Mouse (Mus musculus) retina, postnatal 1 day (tissue): ENCODE data around the gene Jam3.
"Not testable (repeated sequence)": the region's sequence is repeated elsewhere in the genome, so short reads cannot be mapped to it uniquely, and the experiment has no call there.

Experiments
- DNase-seq: peaks from one replicate; pipeline ENCODE4 v3.0.0-alpha.2; 2012

The Jam3 gene

GRCm38 (mm10) chr9:27166981-27167380, 11.8 kb upstream of the Jam3 start:
- DNase-seq, result no peak

GRCm38 (mm10) chr9:27165596-27165995, 10.4 kb upstream of the Jam3 start:
- DNase-seq, result no peak

GRCm38 (mm10) chr9:27164957-27165356, 9.7 kb upstream of the Jam3 start:
- DNase-seq, result peak; percentile 21

GRCm38 (mm10) chr9:27163661-27164060, 8.4 kb upstream of the Jam3 start:
- not testable (repeated sequence) for DNase-seq

- DNase-seq, result no peak
These were observed 1.4 kb downstream of the Jam3 start for GRCm38 (mm10) chr9:27153861-27154260.

GRCm38 (mm10) chr9:27149836-27150235, 5.4 kb downstream of the Jam3 start:
- peak; percentile 31 for DNase-seq

GRCm38 (mm10) chr9:27148631-27149471, 6.4 kb downstream of the Jam3 start:
- DNase-seq, result peak; percentile 89

GRCm38 (mm10) chr9:27147946-27148345, 7.3 kb downstream of the Jam3 start:
- DNase-seq, result peak; percentile 64

- DNase-seq, result no peak
These were observed 8.4 kb downstream of the Jam3 start for GRCm38 (mm10) chr9:27146826-27147225.

- DNase-seq, result no peak
These were observed 10.2 kb downstream of the Jam3 start for GRCm38 (mm10) chr9:27144996-27145395.

GRCm38 (mm10) chr9:27144271-27144840, 10.9 kb downstream of the Jam3 start:
- DNase-seq, result no peak

- no peak for DNase-seq
These were observed 14.7 kb downstream of the Jam3 start for GRCm38 (mm10) chr9:27140432-27141065.

GRCm38 (mm10) chr9:27136651-27137050, 18.6 kb downstream of the Jam3 start:
- DNase-seq, result no peak

- no peak for DNase-seq
These were observed 19.8 kb downstream of the Jam3 start for GRCm38 (mm10) chr9:27135372-27135771.

GRCm38 (mm10) chr9:27134410-27134809, 20.8 kb downstream of the Jam3 start:
- DNase-seq, result peak; percentile 66

- no peak for DNase-seq
These were observed 26.6 kb downstream of the Jam3 start for GRCm38 (mm10) chr9:27128629-27129028.

GRCm38 (mm10) chr9:27126543-27126942, 28.7 kb downstream of the Jam3 start:
- DNase-seq, result no peak

GRCm38 (mm10) chr9:27125450-27125849, 29.8 kb downstream of the Jam3 start:
- no peak for DNase-seq

- DNase-seq, result no peak
These were observed 31.3 kb downstream of the Jam3 start for GRCm38 (mm10) chr9:27123947-27124346.

- peak; percentile 58 for DNase-seq
These were observed 32.3 kb downstream of the Jam3 start for GRCm38 (mm10) chr9:27122963-27123362.

GRCm38 (mm10) chr9:27122076-27122475, 33.1 kb downstream of the Jam3 start:
- DNase-seq, result no peak

- peak; percentile 30 for DNase-seq
These were observed 34.0 kb downstream of the Jam3 start for GRCm38 (mm10) chr9:27121254-27121653.

- no peak for DNase-seq
These were observed 43.5 kb downstream of the Jam3 start for GRCm38 (mm10) chr9:27111756-27112155.

GRCm38 (mm10) chr9:27110681-27111080, 44.5 kb downstream of the Jam3 start:
- DNase-seq, result no peak
